Mouse (Mus musculus): ENCODE results near the gene Pcp4. TPM values are rescaled to one million over a fixed set of nuclear protein-coding genes. Genes with fewer than 3 reads are reported as not detected.

The Pcp4 gene
- polyA plus RNA-seq, 1 experiment: not detected

DNA sequence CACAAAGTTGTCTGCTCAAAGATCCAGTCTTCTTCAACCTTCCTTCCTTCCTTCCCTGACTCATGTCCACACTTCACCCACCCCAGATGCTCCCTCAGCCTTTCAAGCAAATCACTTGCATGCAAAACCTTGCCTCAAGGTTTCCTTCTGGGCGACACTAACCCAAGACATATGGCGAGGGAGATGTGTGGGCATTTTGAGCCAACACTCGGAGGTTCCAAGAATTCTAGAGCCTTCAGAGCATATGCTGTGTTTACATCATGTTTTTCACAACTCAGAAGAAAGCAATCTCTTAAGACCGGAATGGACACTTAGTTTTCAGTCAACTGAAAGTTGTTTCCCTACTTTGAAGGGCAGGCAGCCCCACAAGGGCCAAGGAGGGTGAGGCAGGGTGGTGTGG lies 67.9 kb downstream of the Pcp4 start:
- no peak for TF ChIP-seq CTCF (IDR thresholded peaks at IDR 0.05; ENCODE audit: control insufficient read depth, insufficient read depth, insufficient replicate concordance, low read depth, low read length)
- TF ChIP-seq POLR2A (IDR thresholded peaks at IDR 0.05; ENCODE audit: control insufficient read depth, low read depth, low read length): no peak
- Histone ChIP-seq H3K4me1 (ENCODE audit: control insufficient read depth, insufficient read depth, low read length) (peaks cover under 1% of the 10 kb centered on the region; the same call in 1 of the 2 replicates), H3K27ac (ENCODE audit: control insufficient read depth, insufficient read depth, low read depth, low read length) (no peak overlapping the region), H3K36me3 (ENCODE audit: control insufficient read depth, insufficient read depth, low read length) (no peaks in the 10 kb centered on the region), H3K27me3 (ENCODE audit: control insufficient read depth, insufficient read depth, low read length) (no peaks in the 10 kb centered on the region), H3K4me3 (ENCODE audit: control insufficient read depth, low read depth, low read length) (no peak overlapping the region)

GRCm38 (mm10) chr16:96536426-96536825 lies 69.0 kb downstream of the Pcp4 start:
- H3K4me3 ChIP-seq (ENCODE audit: control insufficient read depth, low read depth, low read length): no peak overlapping the region
- no peaks in the 10 kb centered on the region for H3K27me3 ChIP-seq (ENCODE audit: control insufficient read depth, insufficient read depth, low read length)
- TF ChIP-seq POLR2A (IDR thresholded peaks at IDR 0.05; ENCODE audit: control insufficient read depth, low read depth, low read length) (no peak), CTCF (IDR thresholded peaks at IDR 0.05; ENCODE audit: control insufficient read depth, insufficient read depth, insufficient replicate concordance, low read depth, low read length) (no peak)
- no peaks in the 10 kb centered on the region for H3K36me3 ChIP-seq (ENCODE audit: control insufficient read depth, insufficient read depth, low read length)
- H3K4me1 ChIP-seq (ENCODE audit: control insufficient read depth, insufficient read depth, low read length): no peaks in the 10 kb centered on the region; the same call in 1 of the 2 replicates
- H3K27ac ChIP-seq (ENCODE audit: control insufficient read depth, insufficient read depth, low read depth, low read length): no peak overlapping the region

DNA sequence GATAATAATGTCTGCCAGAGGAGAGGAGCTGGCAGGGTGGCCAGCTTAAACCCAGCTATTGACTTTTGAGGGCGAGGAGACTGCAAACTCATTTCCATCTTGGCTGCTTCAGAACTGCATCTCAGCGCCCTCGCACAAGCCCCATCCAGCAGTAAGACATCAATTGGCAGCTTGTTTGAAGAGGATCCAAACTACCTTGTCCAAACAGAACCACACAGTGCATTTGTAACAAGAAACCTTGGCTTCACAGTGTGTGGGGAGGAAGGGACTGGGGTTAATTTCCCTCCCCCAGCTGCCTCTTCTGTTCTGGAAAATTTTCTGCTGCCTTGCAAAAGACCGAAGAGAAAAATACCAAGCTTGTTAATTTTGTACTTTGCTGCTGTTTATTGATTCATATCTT lies 71.7 kb downstream of the Pcp4 start:
- no peaks in the 10 kb centered on the region for H3K4me1 ChIP-seq (ENCODE audit: control insufficient read depth, insufficient read depth, low read length)
- TF ChIP-seq POLR2A (IDR thresholded peaks at IDR 0.05; ENCODE audit: control insufficient read depth, low read depth, low read length) (no peak), CTCF (IDR thresholded peaks at IDR 0.05; ENCODE audit: control insufficient read depth, insufficient read depth, insufficient replicate concordance, low read depth, low read length) (no peak)
- H3K4me3 ChIP-seq (ENCODE audit: control insufficient read depth, low read depth, low read length): no peak overlapping the region
- H3K27ac ChIP-seq (ENCODE audit: control insufficient read depth, insufficient read depth, low read depth, low read length): no peak overlapping the region
- no peaks in the 10 kb centered on the region for H3K36me3 ChIP-seq (ENCODE audit: control insufficient read depth, insufficient read depth, low read length)
- no peaks in the 10 kb centered on the region for H3K27me3 ChIP-seq (ENCODE audit: control insufficient read depth, insufficient read depth, low read length)

DNA sequence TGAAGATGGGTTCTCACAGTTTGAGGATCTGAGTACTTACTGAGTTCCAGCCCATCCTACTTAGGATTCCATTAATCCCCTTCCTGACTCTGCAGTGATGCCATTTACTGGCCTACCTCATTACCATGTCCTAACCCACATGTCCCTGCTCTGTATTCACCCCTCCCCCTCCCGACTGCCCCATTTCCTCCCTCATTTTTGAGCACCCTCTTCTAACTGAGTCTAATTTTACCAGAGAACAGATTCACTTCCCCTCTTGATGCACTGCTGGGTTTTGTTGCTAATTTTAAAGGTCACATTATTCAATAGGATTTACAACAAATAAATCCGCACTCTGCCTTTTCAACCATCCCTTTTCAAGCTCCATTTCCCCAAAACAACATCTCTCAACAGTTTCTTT lies 73.7 kb downstream of the Pcp4 start:
- Histone ChIP-seq H3K4me3 (ENCODE audit: control insufficient read depth, low read depth, low read length) (no peak overlapping the region), H3K27me3 (ENCODE audit: control insufficient read depth, insufficient read depth, low read length) (no peaks in the 10 kb centered on the region), H3K4me1 (ENCODE audit: control insufficient read depth, insufficient read depth, low read length) (no peaks in the 10 kb centered on the region), H3K36me3 (ENCODE audit: control insufficient read depth, insufficient read depth, low read length) (no peaks in the 10 kb centered on the region), H3K27ac (ENCODE audit: control insufficient read depth, insufficient read depth, low read depth, low read length) (no peak overlapping the region)
- TF ChIP-seq CTCF (IDR thresholded peaks at IDR 0.05; ENCODE audit: control insufficient read depth, insufficient read depth, insufficient replicate concordance, low read depth, low read length): no peak
- TF ChIP-seq POLR2A (IDR thresholded peaks at IDR 0.05; ENCODE audit: control insufficient read depth, low read depth, low read length): no peak

DNA sequence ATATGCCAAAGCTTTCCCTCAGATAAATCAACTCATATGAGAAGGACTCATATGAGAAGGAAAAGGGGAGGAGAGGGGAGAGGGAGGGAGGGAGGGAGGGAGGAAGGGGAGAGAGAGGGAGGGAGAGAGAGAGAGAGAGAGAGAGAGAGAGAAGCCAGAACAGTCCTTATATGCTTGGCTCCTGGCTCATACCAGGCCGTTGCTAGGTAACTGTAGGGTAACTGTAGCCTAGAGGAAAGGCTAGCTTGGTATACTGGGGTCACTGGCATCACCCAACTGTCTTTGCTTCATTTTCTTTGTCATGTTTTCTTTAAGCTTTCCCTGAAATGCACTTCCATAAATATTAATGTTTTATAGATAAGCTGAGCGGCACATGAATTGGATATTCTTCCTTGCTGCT lies 85.3 kb downstream of the Pcp4 start:
- no peak for TF ChIP-seq POLR2A (IDR thresholded peaks at IDR 0.05; ENCODE audit: control insufficient read depth, low read depth, low read length)
- H3K36me3 ChIP-seq (ENCODE audit: control insufficient read depth, insufficient read depth, low read length): no peaks in the 10 kb centered on the region
- no peak overlapping the region for H3K4me3 ChIP-seq (ENCODE audit: control insufficient read depth, low read depth, low read length)
- no peaks in the 10 kb centered on the region for H3K4me1 ChIP-seq (ENCODE audit: control insufficient read depth, insufficient read depth, low read length)
- no peaks in the 10 kb centered on the region for H3K27me3 ChIP-seq (ENCODE audit: control insufficient read depth, insufficient read depth, low read length)
- no peak overlapping the region for H3K27ac ChIP-seq (ENCODE audit: control insufficient read depth, insufficient read depth, low read depth, low read length)

DNA sequence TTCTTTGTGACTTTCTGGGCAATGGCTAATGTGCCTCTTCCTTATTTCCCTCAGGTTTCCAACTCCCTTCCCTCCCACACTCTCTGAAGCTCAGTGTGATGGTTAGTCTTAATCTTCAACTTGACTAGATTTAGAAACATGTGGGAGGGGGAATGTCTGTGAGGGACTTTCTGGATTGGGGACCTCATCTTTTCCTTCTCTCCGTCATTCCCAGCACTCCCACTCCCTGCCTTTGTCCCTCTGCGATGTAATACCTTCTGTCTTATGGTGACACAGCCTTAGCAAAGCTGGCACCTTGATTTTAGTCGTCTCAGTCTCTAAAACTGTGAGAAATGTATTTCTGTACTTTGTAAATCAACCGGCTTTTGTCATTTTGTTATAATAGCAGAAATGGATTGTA lies 88.0 kb downstream of the Pcp4 start:
- no peak overlapping the region for H3K4me3 ChIP-seq (ENCODE audit: control insufficient read depth, low read depth, low read length)
- H3K36me3 ChIP-seq (ENCODE audit: control insufficient read depth, insufficient read depth, low read length): no peaks in the 10 kb centered on the region
- TF ChIP-seq CTCF (IDR thresholded peaks at IDR 0.05; ENCODE audit: control insufficient read depth, insufficient read depth, insufficient replicate concordance, low read depth, low read length): no peak
- no peak for TF ChIP-seq POLR2A (IDR thresholded peaks at IDR 0.05; ENCODE audit: control insufficient read depth, low read depth, low read length)
- no peaks in the 10 kb centered on the region for H3K4me1 ChIP-seq (ENCODE audit: control insufficient read depth, insufficient read depth, low read length)
- no peaks in the 10 kb centered on the region for H3K27me3 ChIP-seq (ENCODE audit: control insufficient read depth, insufficient read depth, low read length)
- no peak overlapping the region for H3K27ac ChIP-seq (ENCODE audit: control insufficient read depth, insufficient read depth, low read depth, low read length)

GRCm38 (mm10) chr16:96556621-96557020 lies 89.2 kb downstream of the Pcp4 start:
- Histone ChIP-seq H3K4me1 (ENCODE audit: control insufficient read depth, insufficient read depth, low read length) (no peaks in the 10 kb centered on the region), H3K27me3 (ENCODE audit: control insufficient read depth, insufficient read depth, low read length) (no peaks in the 10 kb centered on the region), H3K27ac (ENCODE audit: control insufficient read depth, insufficient read depth, low read depth, low read length) (no peak overlapping the region), H3K4me3 (ENCODE audit: control insufficient read depth, low read depth, low read length) (no peak overlapping the region), H3K36me3 (ENCODE audit: control insufficient read depth, insufficient read depth, low read length) (no peaks in the 10 kb centered on the region)
- no peak for TF ChIP-seq POLR2A (IDR thresholded peaks at IDR 0.05; ENCODE audit: control insufficient read depth, low read depth, low read length)
- no peak for TF ChIP-seq CTCF (IDR thresholded peaks at IDR 0.05; ENCODE audit: control insufficient read depth, insufficient read depth, insufficient replicate concordance, low read depth, low read length)

GRCm38 (mm10) chr16:96558341-96558740 lies 90.9 kb downstream of the Pcp4 start:
- TF ChIP-seq POLR2A (IDR thresholded peaks at IDR 0.05; ENCODE audit: control insufficient read depth, low read depth, low read length) (no peak), CTCF (IDR thresholded peaks at IDR 0.05; ENCODE audit: control insufficient read depth, insufficient read depth, insufficient replicate concordance, low read depth, low read length) (no peak)

More at GRCm38 (mm10) chr16:96558341-96558740, 90.9 kb downstream of the Pcp4 start:
- H3K4me1 ChIP-seq (ENCODE audit: control insufficient read depth, insufficient read depth, low read length): no peaks in the 10 kb centered on the region
- no peak overlapping the region for H3K27ac ChIP-seq (ENCODE audit: control insufficient read depth, insufficient read depth, low read depth, low read length)
- H3K36me3 ChIP-seq (ENCODE audit: control insufficient read depth, insufficient read depth, low read length): no peaks in the 10 kb centered on the region
- no peak overlapping the region for H3K4me3 ChIP-seq (ENCODE audit: control insufficient read depth, low read depth, low read length)
- no peaks in the 10 kb centered on the region for H3K27me3 ChIP-seq (ENCODE audit: control insufficient read depth, insufficient read depth, low read length)

Data from testis, adult 2 months (tissue).